Mouse (Mus musculus) heart, postnatal 36 days (tissue): ENCODE results near the gene 3110021N24Rik. TPM values are rescaled to one million over a fixed set of nuclear protein-coding genes. Genes with fewer than 3 reads are reported as not detected.
"Not testable (repeated sequence)": the region's sequence is repeated elsewhere in the genome, so short reads cannot be mapped to it uniquely, and the experiment has no call there.

Experiments used
- DNase-seq, 2 experiments: peaks; one replicate each; pipeline ENCODE4 v3.0.0; 2021 to 2022
- intact Hi-C: fragments of 180-260 bp; cut with DNase I; formaldehyde crosslinking; loops from one replicate; pipeline ENCODE4 v1.15.1; 2025
- total RNA-seq, 2 experiments: library from RNA; stranded (reverse); gene quantifications; 2 replicates each; pipeline ENCODE4 v1.2.3; 2021

3110021N24Rik gene
- under 1 TPM; 0.36 to 0.51 TPM for total RNA-seq

DNA sequence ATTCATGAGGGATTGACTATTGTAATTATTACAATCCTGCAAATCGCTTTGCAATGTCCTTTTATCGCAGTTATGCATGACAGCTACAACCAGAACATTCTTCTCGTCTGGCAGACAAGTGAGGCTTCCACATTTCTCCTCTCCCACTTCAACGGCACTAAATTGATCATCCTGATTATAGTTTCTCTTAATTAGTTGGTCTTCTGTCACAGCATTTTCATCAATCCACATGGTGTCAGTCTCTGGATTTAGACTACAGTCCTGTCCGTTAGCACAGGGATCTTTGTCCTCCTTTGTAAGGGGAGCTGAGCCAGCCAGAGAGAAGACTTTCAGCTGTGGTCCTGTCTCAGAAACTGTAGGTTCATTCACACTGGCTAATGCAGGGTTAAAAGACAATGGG is at the start of gene 3110021N24Rik:
3110021N24Rik (plus strand) TSS at position 301 of the 400 bp plus-strand sequence.
- no peak for DNase-seq
- intact Hi-C loops: no loop called here

DNA sequence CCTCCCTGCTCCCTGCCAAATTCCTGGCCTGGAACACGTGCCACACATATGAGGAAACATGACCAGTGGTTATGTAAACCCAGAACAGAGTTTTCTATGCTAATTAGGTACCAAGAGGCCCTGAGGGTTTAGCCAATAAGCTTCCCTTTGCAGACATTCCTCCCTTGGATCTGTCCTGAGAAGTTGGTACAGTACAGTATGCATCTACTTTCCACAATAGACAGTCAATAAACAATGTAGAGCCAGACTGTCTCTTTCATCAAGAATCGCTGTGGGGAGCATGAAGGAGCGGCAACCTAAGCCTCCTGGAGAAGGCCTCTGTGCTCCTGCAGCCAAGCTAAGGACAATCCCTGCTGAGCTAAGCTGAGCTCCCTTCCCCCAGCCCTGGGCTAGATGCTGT is 33.3 kb upstream of the 3110021N24Rik start:
- DNase-seq: no peak
- intact Hi-C loops: no loop called here

GRCm38 (mm10) chr4:108687098-108687497 is 32.4 kb upstream of the 3110021N24Rik start:
- intact Hi-C loops, DNase-seq: not testable (repeated sequence)

DNA sequence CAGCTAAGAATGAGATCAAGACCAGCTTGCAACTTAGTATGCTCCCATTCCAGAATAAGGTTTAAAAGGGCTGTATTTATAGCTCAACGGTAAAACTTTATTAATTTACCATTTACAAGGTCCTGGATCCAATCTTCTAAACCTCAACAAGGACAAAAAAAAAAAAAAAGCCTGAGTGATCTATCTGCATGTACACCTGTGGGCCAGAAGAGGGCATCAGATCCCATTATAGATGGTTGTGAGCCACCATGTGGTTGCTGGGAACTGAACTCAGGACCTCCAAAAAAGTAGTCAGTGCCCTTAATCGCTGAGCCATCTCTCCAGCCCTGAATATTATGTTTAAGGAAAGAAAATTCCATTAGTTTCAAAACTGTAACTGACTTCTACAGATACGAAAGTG is 29.0 kb upstream of the 3110021N24Rik start:
- intact Hi-C loops: no loop called here
- DNase-seq: no peak

GRCm38 (mm10) chr4:108691469-108691868 is 28.0 kb upstream of the 3110021N24Rik start:
- intact Hi-C loops: no loop called here
- no peak for DNase-seq

DNA sequence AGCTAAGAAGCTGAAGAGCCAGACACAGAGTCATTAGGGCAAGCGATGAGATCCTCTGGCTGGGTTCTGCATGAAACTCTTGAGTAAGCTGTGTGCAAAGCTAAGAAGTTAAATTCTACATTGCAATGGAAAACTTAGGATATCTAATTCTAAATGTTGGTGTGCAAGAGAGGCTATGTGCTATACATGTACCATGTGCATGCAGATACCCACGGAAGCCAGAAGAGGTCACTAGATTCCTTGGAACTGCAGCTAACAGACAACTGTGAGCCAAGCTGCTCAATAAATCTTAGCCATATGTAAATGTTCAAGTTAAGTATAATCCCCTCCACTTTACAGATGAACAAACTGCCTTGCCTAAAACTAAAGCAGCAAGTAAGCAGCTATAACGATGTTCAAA is 22.5 kb upstream of the 3110021N24Rik start:
- intact Hi-C loops: loop anchor here (5.0 kb wide), 2 partner anchors 85 to 280 kb away; partner anchors contain the start of gene Zfyve9
- peak; percentile 6 to 7 for DNase-seq

- no peak for DNase-seq
- intact Hi-C loops: no loop called here
These were observed 11.2 kb upstream of the 3110021N24Rik start for GRCm38 (mm10) chr4:108708209-108708608.

DNA sequence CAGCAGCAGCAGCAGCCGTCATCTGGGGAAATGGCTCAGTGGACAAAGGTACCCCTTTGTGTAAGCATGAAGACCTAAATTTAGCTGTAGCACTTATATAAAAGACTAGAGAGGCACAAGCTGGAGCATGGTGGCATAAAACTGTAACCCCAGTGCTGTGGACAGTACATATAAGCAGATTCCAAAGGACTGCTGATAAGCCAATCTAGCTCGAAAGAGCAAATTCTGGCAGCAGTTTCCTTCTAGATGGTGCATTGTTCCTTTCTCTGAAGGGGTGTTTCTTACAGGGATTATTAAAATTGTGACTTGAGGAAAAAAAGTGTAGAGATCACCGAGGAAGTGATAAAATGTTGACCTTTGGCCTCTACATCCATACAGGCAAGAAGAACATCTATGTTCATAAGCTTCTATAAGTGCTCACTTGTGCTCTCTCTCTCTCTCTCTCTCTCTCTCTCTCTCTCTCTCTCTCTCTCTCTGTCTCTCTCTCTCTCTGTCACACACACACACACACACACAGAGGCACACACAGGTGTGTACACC is 1.9 kb downstream of the 3110021N24Rik start:
- intact Hi-C loops: no loop called here
- DNase-seq: no peak

GRCm38 (mm10) chr4:108724102-108724501 is 4.7 kb downstream of the 3110021N24Rik start:
- DNase-seq: no peak
- intact Hi-C loops: no loop called here

GRCm38 (mm10) chr4:108730450-108730849 is 11.0 kb downstream of the 3110021N24Rik start:
- intact Hi-C loops: no loop called here
- DNase-seq: no peak

GRCm38 (mm10) chr4:108731582-108731981 is 12.1 kb downstream of the 3110021N24Rik start:
- intact Hi-C loops: no loop called here
- DNase-seq: no peak

DNA sequence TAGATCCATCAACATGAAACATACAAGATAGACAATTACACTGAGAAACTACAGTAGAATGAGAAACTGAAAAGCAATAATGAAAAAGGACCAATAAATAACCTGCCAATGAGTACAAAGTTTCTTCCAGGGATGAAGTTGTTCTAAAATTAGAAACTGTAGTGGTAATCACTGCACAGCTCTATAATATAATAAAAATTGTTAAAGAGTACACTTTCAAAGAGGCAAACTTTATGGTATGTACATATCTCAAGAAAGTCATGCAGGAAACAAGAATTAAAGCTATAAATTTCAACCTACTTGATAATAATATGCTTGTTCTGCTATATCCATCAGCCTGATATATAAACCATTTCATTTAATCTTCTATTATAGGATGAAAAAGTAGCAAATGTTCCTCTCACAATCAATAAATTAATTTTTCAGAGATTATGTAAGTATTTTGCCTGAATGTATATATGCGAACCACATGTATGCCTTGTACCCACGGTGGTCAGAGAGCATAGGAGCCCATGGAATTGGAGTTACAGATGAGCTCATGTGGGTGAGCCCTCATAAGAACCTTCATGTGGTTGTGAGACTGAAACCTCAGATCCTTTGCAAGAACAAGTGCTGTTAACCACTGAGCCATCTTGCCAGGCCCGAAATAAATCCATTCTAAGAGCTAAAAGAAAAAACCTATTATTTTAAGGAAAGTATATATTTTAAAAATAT is 26.9 kb downstream of the 3110021N24Rik start:
- intact Hi-C loops: no loop called here
- no peak for DNase-seq

DNA sequence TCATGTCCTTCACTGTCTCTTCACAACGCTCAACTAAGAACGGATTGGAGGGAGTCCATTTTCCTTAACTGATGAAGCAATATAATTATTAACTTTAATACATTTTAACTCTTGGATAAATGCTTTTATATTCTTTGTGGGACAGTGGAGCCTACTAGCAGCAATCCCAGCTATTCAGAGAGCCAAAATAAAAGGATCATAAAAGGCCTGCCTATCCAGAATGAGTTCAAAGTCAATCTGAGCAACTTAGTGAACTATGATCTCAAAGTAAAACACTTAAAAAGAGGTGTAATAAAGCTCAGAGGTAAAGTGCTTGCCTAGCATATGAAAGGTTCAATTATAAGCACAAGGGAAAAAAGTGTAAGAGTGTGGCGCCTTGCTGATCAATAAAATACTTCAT is 40.1 kb downstream of the 3110021N24Rik start:
- no peak for DNase-seq
- intact Hi-C loops: no loop called here

DNA sequence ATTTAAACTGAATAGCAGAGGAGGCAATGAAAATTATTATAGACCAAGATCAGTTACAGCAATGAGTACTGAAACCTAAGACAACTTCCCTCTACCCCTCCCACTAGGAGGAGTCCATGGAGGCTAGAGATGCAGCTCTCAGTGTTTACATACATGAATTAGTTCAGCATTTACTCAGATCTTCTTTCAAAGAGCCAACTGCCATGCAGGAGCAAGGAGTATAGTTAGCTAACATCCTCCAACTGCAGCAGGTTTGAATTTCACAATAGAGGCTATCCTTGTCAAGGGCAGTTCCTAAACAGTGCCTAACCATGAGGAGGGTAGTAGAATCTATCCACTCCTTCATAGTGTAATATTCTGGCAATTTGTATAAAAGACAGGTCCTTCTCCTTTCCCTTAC is 49.1 kb downstream of the 3110021N24Rik start:
- intact Hi-C loops: no loop called here

GRCm38 (mm10) chr4:108779763-108780056 is 60.3 kb downstream of the 3110021N24Rik start:
- no peak for DNase-seq
- intact Hi-C loops: loop anchor here (2.0 to 5.0 kb wide), 2 partner anchors 53 to 82 kb away; partner anchors contain the start of gene Btf3l4

More for the DNA sequence above, 49.1 kb downstream of the 3110021N24Rik start:
- no peak for DNase-seq

GRCm38 (mm10) chr4:108780057-108780863 is 60.8 kb downstream of the 3110021N24Rik start, which contains the start of gene Zfyve9:
Gene Zfyve9, minus strand, starts transcription at chr4:108780798.
- intact Hi-C loops: loop anchor here (2.0 to 5.0 kb wide), 2 partner anchors 53 to 83 kb away; partner anchors contain the start of gene Btf3l4
- peak; percentile 87 to 89 for DNase-seq

DNA sequence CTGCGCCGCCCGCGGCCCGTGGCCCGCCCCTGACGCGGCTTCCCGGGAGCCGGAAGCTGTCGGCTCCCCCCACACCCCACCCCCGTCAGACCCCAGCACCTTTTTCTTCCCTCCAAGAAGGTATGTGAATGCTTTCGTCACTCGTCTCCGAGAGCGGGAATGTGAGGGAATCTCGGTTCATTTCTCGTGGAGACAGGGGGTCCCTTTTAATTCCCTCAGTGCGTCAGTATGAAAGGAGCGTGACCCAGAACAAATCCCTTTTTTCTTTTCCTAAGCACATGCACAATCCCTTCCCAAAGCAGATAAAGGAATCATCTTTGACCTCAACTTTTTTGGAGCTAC is 61.4 kb downstream of the 3110021N24Rik start:
- intact Hi-C loops: loop anchor here (2.0 to 5.0 kb wide), 2 partner anchors 52 to 84 kb away; partner anchors contain the start of gene Btf3l4
- DNase-seq: no peak

DNA sequence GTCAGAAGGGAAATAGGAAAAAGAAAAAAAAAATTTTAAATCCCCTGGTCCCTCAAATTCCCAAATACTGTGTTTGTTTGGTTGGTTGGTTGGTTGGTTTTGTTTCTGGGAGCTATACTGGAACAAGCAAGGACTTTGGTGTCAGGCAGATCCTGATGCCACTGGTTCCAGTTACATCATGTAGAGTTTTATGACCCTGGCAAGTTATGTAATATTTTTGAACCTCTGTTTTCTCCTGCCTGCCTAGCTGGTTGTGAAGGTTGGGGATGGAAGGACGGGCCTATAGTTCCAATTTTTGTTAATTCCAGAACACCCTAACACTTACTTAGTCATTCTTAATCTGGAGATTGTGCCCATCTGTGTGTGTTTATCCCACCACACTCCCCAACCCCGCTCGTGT is 62.1 kb downstream of the 3110021N24Rik start:
- no peak for DNase-seq
- intact Hi-C loops: loop anchor here (2.0 to 5.0 kb wide), 2 partner anchors 51 to 84 kb away; partner anchors contain the start of gene Btf3l4

DNA sequence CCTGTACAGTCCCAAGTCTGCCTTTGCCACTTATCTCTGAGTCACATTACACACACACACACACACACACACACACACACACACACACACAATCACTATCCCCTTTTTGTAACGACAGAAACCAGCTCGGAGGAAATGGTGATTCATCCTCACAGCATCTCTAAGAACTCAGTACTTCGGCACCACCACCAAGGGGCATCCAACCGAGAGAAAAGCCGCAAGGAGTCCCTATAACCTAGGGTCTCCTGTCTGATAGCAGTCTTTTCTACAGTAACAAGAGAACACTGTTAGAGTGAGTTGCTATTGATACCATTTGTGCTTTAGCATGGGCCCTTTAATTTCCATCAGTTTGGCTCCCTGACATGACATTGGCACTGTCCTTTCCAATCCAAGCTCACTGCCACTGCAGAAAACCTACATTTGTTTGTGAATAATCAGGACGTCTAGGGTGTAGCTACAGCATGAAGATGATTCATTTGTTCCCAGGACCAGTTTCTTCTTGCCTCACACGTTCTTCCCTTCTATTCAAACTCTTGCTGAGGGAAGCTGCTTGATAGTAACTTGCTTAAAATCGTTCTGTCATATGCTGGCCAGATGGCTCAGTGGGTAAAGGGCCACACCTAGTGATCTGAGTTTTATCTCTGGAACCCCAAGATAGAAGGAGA is 63.1 kb downstream of the 3110021N24Rik start:
- no peak for DNase-seq
- intact Hi-C loops: loop anchor here (5.0 kb wide), 1 partner anchor 85 kb away; no protein-coding TSS in a partner anchor

GRCm38 (mm10) chr4:108789258-108789936 is 69.9 kb downstream of the 3110021N24Rik start:
- DNase-seq: no peak
- intact Hi-C loops: no loop called here
